Mouse (Mus musculus) monocyte, adult 2 months (primary cell): ENCODE data around the gene Ddrgk1.
"Not testable (repeated sequence)": the region's sequence is repeated elsewhere in the genome, so short reads cannot be mapped to it uniquely, and the experiment has no call there.

ENCODE experiments used
- DNase-seq, 2 experiments: peaks; one replicate each; pipeline ENCODE4 v3.0.0; 2022; ENCODE audit warnings: low spot score in 2 of 2, low read depth in 1 of 2

Ddrgk1 gene

DNA sequence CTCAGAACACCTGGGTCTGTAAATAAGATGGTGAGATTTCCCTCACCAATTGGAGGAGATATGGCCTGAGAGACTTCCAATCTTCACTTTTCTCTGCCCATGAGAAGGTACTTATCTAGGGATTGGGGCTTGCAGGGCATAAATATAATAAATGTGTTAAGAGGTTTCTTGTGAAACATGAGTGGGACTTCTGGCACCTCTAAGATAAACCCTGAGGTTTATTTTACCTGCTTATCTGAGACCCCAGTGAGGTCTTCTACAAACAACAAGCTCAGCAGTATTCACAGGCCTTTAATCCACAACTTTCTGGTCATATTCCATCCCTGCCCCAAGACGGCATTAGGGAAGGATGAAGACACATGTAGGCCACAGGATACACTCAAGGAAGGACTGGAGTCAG lies 10.7 kb downstream of the Ddrgk1 start:
- no peak for DNase-seq

GRCm38 (mm10) chr2:130653303-130653702 lies 11.2 kb downstream of the Ddrgk1 start:
- no peak for DNase-seq

GRCm38 (mm10) chr2:130649028-130649427 lies 15.4 kb downstream of the Ddrgk1 start:
- DNase-seq, result not testable (repeated sequence)

DNA sequence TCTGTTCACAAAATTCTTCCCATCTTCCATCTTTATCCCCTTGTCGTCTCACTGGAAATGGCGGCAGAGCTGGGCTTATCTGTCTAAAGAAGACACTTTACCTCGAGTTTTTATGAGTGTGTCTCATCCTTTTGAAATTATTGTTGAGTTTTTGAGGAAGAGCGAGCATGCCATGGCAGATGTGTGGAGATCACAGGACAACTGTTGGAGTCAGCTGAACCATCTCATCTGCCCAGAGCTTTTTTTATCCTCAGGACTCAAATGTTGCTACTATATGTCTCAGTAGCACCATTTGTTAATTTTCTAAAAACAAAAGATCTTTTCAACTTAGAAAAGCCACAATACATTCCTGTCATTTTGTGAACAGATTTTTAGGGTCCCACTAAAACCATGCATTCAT lies 19.3 kb downstream of the Ddrgk1 start:
- no peak for DNase-seq

DNA sequence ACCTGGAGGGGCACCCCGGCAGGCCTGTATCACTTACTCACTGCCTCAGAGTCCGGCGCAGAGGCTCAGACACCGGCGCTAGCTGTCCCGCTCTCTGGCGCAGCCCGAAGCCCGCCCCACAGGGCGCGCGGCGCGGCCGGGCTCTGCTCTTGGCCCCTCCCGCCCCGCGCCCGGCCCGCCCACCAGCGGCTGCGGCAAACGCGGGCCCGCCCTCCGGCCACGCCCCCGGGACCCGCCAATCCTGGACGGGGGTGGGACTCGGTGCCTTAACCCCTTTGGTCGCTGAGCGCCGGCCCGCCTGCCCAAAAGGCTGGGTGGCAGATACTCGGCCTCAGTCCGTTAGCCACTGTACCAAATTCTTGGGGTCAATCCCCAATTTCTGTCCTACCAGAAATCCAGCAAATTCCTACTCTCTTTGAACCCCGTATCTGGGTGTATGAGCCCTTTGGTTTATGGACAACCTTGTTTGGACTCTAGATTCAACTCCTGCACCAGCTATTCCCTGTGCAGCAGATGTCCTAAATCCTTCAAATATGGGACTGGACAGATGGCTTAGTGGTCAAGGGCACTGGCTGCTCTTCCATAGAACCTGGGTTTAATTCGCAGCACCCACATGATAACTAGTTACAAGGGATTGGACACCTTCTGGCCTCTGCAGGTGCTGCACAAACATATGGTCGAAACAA lies 21.6 kb downstream of the Ddrgk1 start, which contains the start of gene Lzts3:
Gene Lzts3 (minus strand): TSS at position 120 of the 686 bp plus-strand sequence.
- peak; percentile 59 to 72 for DNase-seq

DNA sequence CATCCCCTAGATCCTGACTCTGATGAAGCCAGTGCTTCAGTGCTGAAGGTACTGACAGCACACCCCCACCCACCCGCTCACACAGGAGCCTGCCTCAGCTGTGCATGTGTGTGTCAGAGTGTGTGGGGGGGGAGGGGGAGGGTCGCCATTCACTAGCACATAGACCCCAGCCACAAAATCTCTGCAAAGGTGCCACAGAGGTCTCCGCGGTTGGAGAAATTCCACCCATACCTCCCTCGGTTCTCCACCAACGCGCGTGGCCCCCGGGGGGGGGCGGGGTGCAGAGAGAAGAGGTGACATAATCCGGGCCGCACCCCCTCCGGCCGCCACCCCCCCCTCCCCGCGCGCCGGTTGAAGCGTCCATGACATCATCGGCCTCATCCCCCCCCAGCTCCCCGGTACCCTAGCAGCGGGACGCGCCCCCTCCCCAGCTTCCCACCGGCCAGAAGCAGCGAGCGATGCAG lies 22.2 kb downstream of the Ddrgk1 start:
- no peak for DNase-seq

GRCm38 (mm10) chr2:130641351-130642025 lies 23.0 kb downstream of the Ddrgk1 start:
- DNase-seq, result no peak

DNA sequence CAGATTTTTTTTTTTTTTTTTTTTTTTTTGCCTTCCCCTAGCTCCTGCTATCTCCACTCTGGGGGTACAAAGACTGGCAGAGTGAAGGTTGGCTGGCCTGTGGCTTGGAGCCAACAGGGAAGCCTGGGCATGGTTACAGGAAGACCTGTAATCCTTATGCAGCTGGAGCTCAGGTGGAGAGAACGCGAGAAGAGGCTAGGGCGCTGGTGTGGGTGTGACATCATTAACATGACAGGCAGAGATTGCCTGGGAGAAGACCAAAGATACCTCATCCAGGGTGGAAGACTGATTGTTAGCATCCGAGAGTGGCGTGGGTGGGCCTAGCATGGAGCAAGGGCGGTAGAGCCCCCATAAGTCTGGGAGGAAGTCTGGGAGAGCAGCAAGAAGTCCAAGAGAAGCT lies 25.2 kb downstream of the Ddrgk1 start:
- DNase-seq, result no peak

GRCm38 (mm10) chr2:130638101-130638611 lies 26.3 kb downstream of the Ddrgk1 start:
- no peak for DNase-seq

GRCm38 (mm10) chr2:130635847-130636246 lies 28.6 kb downstream of the Ddrgk1 start:
- DNase-seq, result no peak

GRCm38 (mm10) chr2:130634739-130635411 lies 29.6 kb downstream of the Ddrgk1 start:
- no peak for DNase-seq

DNA sequence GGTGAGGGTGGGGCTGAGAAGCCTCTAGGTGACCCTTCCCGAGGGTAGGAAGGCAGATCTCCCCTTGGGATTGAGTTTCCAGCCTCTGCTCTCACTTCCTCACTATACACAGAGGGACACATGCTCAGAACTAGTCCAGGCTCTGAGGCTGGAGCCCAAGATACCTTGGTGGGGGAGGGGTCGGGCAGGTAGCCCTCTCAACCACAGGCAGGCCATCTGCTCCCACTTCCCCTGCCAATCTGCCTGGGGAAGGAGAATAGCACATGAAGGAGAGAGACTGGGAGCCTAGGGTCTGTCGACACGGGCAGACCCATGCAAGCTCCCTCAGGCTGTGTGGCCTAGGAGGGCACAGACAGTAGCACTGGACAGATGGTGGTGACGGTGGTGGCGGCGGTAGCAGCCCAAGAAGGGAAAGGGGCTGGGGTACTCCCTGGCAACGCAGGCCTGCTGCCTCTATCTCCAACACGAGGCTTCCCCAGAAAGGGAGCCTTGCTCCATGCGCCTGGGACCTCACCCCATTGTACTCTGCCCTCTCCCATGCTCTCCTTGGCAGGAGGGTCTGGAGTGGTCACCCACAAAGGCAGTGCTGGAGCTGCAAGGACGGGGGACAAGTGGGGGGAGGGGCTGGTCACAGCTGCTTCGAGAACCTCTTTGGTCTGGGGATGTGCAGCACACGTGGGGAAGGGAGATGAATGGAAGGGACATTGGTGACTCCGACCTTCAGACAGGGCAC lies 30.3 kb downstream of the Ddrgk1 start:
- DNase-seq, result no peak

DNA sequence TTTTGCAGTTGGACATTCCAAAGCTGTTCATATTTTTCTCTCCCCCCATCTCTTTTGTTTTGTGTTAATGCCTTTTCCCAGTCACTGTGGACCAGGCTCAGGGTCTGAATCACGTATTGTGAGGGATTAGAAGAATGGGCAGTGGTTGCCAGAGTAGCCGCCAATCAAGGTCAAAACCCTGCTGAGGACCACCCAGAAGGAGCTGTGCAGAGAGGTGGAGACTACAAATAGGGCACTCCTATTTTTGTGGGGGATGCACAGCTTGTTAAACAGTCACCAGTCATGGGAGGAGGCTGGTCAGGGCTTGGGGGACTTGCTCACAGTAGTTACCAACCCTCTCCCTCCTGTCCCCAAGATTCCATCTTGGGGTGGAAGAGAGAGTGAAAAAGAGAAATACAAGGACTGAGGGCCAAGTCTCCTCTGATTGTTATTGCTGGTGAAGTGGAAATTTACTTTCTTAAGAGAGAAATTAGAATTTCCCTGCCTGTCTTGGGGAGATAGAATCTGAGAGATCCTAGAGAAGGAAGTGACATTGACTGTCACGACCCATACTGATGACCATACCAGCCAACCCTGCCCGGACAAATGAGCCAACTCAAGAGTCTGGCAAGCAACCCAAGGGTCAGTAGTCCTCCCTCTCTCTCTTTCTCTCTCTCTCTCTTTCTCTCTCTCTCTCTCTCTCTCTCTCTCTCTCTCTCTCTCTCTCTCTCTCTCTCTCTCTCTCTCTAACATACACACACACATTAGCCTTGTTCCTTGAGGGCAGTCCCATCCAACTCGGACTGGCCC lies 31.4 kb downstream of the Ddrgk1 start:
- no peak for DNase-seq

- DNase-seq, result no peak
These were observed 32.0 kb downstream of the Ddrgk1 start for GRCm38 (mm10) chr2:130632416-130632815.

DNA sequence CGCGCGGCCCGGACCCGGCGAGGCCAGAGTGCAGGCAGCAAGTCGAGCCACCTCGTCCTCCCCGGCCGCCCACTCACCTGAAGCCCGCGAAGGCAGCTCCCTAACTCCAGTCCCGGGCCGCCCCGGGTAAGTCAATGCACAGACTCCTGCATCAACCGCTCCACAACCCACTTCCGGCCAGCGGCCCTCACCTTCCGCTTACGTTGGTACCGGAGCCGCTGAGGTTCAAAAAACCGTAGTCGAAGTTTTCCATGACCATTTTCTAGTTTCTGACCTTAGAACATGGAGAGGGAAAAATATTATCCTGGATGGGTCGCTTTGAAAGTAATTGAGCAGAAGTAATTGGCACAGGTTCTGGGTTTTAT lies 34.6 kb downstream of the Ddrgk1 start, which contains the start of the genes Fastkd5 and Ubox5:
Gene Fastkd5 (minus strand): TSS at position 189 of the 365 bp plus-strand sequence.
Gene Ubox5 (minus strand): TSS at position 200 of the 365 bp plus-strand sequence.
- DNase-seq, result peak; percentile 67 to 76

DNA sequence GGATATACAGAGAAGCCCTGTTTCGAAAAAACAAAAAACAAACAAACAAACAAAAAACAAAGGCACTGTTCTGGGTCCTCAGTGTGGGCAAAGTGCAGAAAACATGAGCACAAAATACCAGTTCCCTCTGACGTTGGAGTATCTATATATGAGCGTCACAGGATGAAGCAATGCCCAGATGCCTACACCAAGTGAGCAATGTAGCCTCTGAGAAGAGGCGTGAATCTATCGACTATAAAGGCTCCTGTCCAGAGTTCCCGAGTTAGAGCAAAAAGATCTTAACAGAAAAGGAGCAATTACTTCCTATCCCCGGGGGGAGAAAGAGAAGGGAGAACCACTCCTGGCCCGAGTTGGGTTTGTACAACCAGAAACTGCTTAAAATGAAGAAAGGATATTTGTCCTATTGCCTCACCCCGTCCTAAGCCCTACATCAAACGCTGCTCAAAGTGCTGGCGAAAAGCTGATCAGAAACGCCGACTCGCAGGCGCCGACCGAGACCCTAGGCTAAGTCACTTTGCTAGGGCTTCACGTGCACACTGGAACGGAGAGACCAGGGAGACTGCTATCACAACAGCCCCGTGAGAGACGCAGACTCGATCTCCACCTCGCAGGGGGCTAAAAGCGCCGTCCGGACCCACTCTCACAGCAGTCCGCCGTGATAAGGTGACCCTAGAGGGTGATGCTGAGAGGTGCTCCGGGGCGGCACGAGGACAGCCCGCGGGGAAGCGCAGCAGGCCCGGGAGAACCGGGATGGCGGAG lies 35.2 kb downstream of the Ddrgk1 start:
- DNase-seq, result no peak

GRCm38 (mm10) chr2:130628424-130628823 lies 36.0 kb downstream of the Ddrgk1 start:
- DNase-seq, result no peak

DNA sequence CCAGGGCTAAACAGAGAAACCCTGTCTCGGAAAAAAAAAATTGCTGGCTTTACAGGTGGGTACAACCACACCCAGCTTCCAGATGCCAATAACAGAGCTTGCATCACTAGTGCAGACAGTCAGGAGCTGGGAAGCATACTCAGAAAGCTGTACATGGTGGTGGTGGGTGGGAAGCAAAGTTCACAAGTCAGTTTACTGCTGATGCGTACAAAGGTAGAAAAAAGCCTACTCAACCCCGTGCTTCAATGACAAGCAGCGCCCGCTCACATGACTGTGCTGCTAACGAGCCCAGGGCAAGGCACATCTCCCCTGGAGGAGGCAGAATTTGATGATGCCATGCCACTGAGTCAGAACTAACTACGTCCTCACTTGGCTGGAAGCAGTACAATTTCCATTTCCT lies 45.5 kb downstream of the Ddrgk1 start:
- no peak for DNase-seq

DNA sequence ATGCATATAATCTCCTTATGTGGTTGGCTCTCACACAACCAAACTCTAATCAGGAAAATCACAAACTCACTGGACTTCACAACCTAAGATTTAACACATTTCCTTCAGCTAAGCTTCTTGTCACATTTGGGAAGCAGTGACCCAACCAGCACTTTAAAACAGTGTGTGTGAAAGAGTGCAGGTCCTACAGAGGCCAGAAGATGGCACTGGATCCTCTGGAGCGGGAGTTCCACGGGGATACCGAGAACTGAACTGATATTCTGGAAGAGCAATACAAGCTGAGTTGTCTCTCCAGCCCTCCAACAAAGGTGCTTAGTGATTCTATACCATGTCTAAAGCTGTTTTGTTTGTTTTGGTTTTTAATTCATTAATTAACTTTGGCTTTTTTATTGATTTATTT lies 51.4 kb downstream of the Ddrgk1 start:
- no peak for DNase-seq
